Mouse (Mus musculus) lung, embryonic 14.5 days (tissue): ENCODE measurements at regions not wholly inside any gene's neighbourhood (a gene's known extent, or its start where the extent isn't known, plus 50 kb on each side); places are given as distances from the start of the nearest gene placed in this dataset.
"Not testable (repeated sequence)": the region's sequence is repeated elsewhere in the genome, so short reads cannot be mapped to it uniquely, and the experiment has no call there.

Experiments used
- ATAC-seq: fragments of 200-750 bp; cut with Nextera tagmentation; 2 replicates; pipeline ENCODE4 v1.8.0; 2017; ENCODE audit warnings: mild to moderate bottlenecking, moderate TSS enrichment, moderate library complexity; ENCODE audit not compliant: insufficient read depth
- DNase-seq: peaks from one replicate; pipeline ENCODE4 v3.0.0-alpha.2; 2015
- H3K27ac ChIP-seq: fragments of 300-500 bp; sonication (generic); 2 replicates; pipeline ENCODE4 v1.5.1; 2014; ENCODE audit warnings: low read depth, mild to moderate bottlenecking, moderate library complexity
- H3K27me3 ChIP-seq: fragments of 300-500 bp; sonication (generic); 2 replicates; pipeline ENCODE4 v1.6.1; 2014; ENCODE audit warnings: low read length, control low read depth; ENCODE audit not compliant: insufficient read depth
- H3K36me3 ChIP-seq: fragments of 300-500 bp; sonication (generic); 2 replicates; pipeline ENCODE4 v1.6.1; 2014; ENCODE audit warnings: control low read depth; ENCODE audit not compliant: insufficient read depth
- H3K4me1 ChIP-seq: fragments of 300-500 bp; sonication (generic); 2 replicates; pipeline ENCODE4 v1.6.1; 2014; ENCODE audit warnings: antibody characterized with exemption, control low read depth; ENCODE audit not compliant: insufficient read depth
- H3K4me2 ChIP-seq: fragments of 300-500 bp; sonication (generic); 2 replicates; pipeline ENCODE4 v1.6.1; 2014; ENCODE audit warnings: mild to moderate bottlenecking
- H3K4me3 ChIP-seq: fragments of 300-500 bp; sonication (generic); 2 replicates; pipeline ENCODE4 v1.5.1; 2014; ENCODE audit warnings: low read depth, low read length
- H3K9ac ChIP-seq: fragments of 300-500 bp; sonication (generic); 2 replicates; pipeline ENCODE4 v1.6.1; 2014
- H3K9me3 ChIP-seq: fragments of 300-500 bp; sonication (generic); 2 replicates; pipeline ENCODE4 v1.6.1; 2016; ENCODE audit warnings: low read depth, low read length, control low read depth
- CTCF ChIP-seq: IDR thresholded peaks from 2 replicates; pipeline ENCODE4 v1.5.1; 2016; ENCODE audit warnings: antibody characterized with exemption, low read depth
- WGBS: fragments of 180-500 bp; shearing (Covaris S2); extraction: QIAGEN DNeasy Blood & Tissue Kit; methylation state at CpG from one replicate; pipeline ENCODE4 v1.1.7; 2014; 5-methylcytosine and 5-hydroxymethylcytosine counted together

DNA sequence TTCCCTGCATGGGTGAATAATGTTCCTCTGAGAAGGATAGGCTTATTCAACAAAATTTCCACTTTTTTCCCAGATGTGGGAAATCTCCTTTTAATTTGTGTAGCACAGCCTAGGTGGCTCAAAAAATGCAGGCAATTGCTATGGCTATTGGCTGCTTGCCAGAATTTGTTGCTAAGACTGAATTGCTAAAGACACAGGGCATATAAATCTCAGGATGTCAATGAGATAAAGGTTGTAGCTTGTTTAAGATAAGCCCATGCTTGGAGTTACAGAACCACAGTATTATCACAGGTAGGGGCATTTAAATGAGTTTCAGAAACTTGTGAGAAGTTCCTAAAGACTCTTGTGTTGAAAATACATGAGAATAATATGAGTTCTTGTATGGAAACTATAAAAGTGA lies 1203.0 kb upstream of the Tacstd2 start:
- no peak overlapping the region for H3K4me3 ChIP-seq
- H3K9ac ChIP-seq: no peak overlapping the region
- H3K4me2 ChIP-seq: no peak overlapping the region
- no peak for ATAC-seq
- H3K27me3 ChIP-seq: no peaks in the 10 kb centered on the region
- H3K36me3 ChIP-seq: no peaks in the 10 kb centered on the region
- DNase-seq: peak; percentile 0
- H3K4me1 ChIP-seq: no peaks in the 10 kb centered on the region
- H3K27ac ChIP-seq: no peak overlapping the region
- TF ChIP-seq CTCF: no peak
- H3K9me3 ChIP-seq: no peaks in the 10 kb centered on the region

DNA sequence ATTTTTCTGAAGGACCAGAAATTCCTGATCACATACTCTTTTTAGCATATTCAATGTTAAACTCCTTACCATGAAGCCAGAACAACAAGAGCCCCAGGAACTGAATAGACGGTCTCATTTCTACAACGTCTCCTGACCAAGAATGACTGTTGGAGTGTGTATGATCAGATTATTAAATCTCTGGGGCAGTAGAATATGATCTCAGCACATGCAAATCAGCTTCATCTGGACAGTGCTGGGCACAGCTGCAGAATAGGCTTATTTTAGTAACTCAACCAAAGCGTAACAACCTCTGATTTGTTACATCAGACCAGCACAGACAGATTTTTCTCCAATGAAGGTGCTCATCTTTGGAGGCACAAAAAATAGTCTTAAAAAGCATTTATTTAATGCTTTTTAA lies 1201.1 kb upstream of the Tacstd2 start:
- H3K4me2 ChIP-seq: no peak overlapping the region
- no peaks in the 10 kb centered on the region for H3K9me3 ChIP-seq
- no peak overlapping the region for H3K27ac ChIP-seq
- no peak overlapping the region for H3K9ac ChIP-seq
- ATAC-seq (no peak), DNase-seq (no peak)
- H3K27me3 ChIP-seq: no peaks in the 10 kb centered on the region
- no peak overlapping the region for H3K4me3 ChIP-seq
- TF ChIP-seq CTCF: no peak
- no peaks in the 10 kb centered on the region for H3K4me1 ChIP-seq
- 89% methylated on average over 3 of the region's 3 CpGs for WGBS
- H3K36me3 ChIP-seq: no peaks in the 10 kb centered on the region

DNA sequence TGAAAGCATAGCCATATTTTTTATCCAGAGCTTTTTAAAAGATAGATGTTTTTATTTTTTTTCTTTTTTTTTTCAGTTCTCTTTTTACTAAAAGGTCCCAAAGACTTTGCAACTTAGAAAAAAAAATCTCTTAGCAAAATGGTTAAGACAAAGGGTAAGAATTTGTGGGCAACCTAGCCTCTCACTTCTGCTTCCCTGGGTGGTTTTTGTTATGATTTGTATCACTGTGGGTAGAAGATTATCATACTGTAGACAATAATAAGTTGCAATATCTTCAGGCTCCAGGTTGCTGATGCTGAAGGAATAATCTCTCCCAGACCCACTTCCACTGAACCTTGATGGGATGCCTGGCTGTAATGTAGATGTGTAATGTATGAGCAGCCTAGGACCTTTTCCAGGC lies 1200.5 kb upstream of the Tacstd2 start:
- H3K27ac ChIP-seq: no peak overlapping the region
- no peaks in the 10 kb centered on the region for H3K4me1 ChIP-seq
- no peaks in the 10 kb centered on the region for H3K27me3 ChIP-seq
- ATAC-seq (no peak), DNase-seq (no peak)
- no peak overlapping the region for H3K4me3 ChIP-seq
- no peaks in the 10 kb centered on the region for H3K36me3 ChIP-seq
- H3K9ac ChIP-seq: no peak overlapping the region
- no peak for TF ChIP-seq CTCF
- no peak overlapping the region for H3K4me2 ChIP-seq
- H3K9me3 ChIP-seq: no peaks in the 10 kb centered on the region

DNA sequence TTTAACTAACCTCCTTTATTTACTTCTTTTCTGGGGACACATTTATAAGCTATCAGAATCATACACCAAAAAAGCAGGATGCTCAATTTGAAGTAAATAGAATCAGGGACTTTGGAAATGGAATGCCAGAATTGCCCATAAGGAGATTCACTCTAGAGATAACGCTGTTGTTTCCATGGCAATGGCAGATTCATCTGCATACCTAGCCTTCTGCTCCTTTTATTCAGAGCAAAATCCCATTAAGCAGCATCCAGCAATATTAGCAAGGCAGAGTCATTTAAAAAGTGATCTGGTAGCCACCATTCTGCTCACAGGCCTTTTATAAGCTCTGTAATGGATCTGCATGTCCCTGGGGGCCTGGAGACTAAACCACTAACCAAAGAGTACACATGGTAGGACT lies 1175.5 kb upstream of the Tacstd2 start:
- not testable (repeated sequence) for H3K4me3 ChIP-seq, H3K4me1 ChIP-seq, H3K9me3 ChIP-seq, H3K4me2 ChIP-seq, H3K27me3 ChIP-seq, H3K27ac ChIP-seq, DNase-seq, H3K9ac ChIP-seq, ATAC-seq, H3K36me3 ChIP-seq
- 74% methylated on average over 1 of the region's 1 CpGs for WGBS

DNA sequence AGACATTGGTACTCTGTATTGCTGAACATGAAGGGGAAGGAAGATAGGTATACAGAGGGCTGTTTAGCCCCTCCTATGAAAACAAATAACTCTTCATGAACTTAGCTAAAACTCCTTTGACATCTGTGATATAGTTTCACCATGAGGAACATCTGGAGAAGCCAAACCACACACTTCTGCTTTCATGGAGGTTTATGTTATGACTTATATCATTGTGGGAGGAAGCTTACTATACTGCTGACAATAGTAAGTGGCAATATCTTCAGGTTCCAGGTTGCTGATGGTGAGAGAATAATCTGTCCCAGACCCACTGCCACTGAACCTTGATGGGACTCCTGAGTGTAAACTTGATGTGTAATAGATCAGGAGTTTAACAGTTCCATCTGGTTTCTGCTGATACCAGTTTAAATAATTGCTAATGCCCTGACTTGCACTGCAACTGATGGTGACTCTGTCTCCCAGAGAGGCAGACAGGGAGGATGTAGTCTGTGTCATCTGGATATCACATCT lies 1168.8 kb upstream of the Tacstd2 start:
- H3K27me3 ChIP-seq, H3K27ac ChIP-seq, H3K4me1 ChIP-seq, ATAC-seq, H3K36me3 ChIP-seq, H3K4me2 ChIP-seq, H3K4me3 ChIP-seq, DNase-seq, H3K9me3 ChIP-seq, H3K9ac ChIP-seq: not testable (repeated sequence)

DNA sequence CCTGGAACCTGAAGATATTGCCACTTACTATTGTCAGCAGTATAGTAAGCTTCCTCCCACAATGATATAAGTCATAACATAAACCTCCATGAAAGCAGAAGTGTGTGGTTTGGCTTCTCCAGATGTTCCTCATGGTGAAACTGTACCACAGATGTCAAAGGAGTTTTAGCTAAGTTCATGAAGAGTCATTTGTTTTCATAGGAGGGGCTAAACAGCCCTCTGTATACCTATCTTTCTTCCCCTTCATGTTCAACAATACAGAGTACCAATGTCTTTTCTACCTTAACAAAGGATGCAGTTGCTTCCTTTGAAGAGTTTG lies 1145.2 kb upstream of the Tacstd2 start:
- H3K4me3 ChIP-seq, H3K4me1 ChIP-seq, H3K4me2 ChIP-seq, DNase-seq, H3K36me3 ChIP-seq, H3K9ac ChIP-seq, H3K9me3 ChIP-seq, ATAC-seq, H3K27ac ChIP-seq, H3K27me3 ChIP-seq: not testable (repeated sequence)

DNA sequence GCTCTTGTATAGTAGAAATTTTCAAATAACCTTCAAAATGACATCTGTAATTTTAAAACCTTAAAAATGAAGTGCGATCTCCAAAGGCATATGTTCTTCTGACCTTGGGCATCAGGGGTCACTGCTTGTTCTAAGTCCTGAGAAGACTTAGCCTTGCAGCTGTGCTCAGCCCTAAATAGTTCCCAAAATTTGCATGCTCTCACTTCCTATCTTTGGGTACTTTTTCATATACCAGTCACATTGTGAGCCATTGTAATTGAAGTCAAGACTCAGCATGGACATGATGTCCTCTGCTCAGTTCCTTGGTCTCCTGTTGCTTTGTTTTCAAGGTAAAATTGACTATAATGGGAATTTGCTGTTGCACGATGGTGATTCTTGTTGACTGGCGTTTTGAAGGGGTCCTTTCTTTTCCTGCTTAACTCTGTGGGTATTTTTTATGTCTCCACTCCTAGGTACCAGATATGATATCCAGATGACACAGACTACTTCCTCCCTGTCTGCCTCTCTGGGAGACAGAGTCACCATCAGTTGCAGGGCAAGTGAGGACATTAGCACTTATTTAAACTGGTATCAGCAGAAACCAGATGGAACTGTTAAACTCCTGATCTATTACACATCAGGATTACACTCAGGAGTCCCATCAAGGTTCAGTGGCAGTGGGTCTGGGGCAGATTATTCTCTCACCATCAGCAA lies 1144.6 kb upstream of the Tacstd2 start:
- Histone ChIP-seq H3K27me3 (no peaks in the 10 kb centered on the region), H3K36me3 (no peaks in the 10 kb centered on the region), H3K9me3 (no peaks in the 10 kb centered on the region), H3K27ac (no peak overlapping the region), H3K4me1 (no peaks in the 10 kb centered on the region), H3K4me2 (no peak overlapping the region), H3K4me3 (no peak overlapping the region), H3K9ac (no peak overlapping the region)
- 80% methylated on average over 3 of the region's 3 CpGs for WGBS
- ATAC-seq: no peak
- TF ChIP-seq CTCF: no peak
- no peak for DNase-seq

DNA sequence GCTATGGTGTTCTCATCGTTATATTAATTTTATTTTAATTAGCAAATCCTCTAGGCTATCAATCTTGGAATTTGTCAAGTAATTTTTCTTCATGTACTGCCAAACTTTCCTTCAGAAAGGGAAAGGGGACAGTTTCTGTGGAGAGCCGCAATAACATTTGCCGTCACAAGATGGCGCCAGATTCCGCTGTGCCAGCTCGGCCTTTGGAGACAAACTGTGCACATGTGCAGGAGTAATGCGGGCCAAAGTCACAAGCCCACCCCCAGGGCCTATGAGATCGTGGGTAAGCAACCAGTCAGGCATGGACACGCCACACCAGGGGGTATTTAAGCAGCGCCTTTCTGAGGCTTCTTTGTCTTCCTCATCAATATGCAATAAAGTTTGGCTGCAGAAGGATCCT lies 1132.8 kb upstream of the Tacstd2 start:
- ATAC-seq, H3K9ac ChIP-seq, H3K4me3 ChIP-seq, H3K27ac ChIP-seq, H3K36me3 ChIP-seq, H3K9me3 ChIP-seq, H3K27me3 ChIP-seq, H3K4me2 ChIP-seq, H3K4me1 ChIP-seq: not testable (repeated sequence)
- DNase-seq: peak; percentile 56
- TF ChIP-seq CTCF: peak; percentile 81
- WGBS: 1% methylated on average over 10 of the region's 10 CpGs

DNA sequence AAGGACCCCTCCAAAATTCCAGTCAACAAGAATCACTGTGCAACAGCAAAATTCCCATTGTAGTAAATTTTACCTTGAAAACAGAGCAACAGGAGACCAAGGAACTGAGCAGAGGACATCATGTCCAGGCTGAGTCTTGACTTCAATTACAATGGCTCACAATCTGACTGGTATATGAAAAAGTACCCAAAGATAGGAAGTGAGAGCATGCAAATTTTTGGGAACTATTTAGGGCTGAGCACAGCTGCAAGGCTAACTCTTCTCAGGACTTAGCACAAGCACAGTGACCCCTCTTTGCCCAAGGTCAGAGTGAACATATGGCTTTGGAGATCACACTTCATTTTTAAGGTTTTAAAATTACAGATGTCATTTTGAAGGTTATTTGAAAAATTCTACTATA lies 1096.7 kb upstream of the Tacstd2 start:
- H3K9me3 ChIP-seq, H3K4me3 ChIP-seq, H3K36me3 ChIP-seq, DNase-seq, ATAC-seq, H3K4me1 ChIP-seq, H3K9ac ChIP-seq, H3K27me3 ChIP-seq, H3K27ac ChIP-seq, H3K4me2 ChIP-seq: not testable (repeated sequence)
